Mouse (Mus musculus) stomach, embryonic 14.5 days (tissue): Measurements from ENCODE around the gene Usp40. TPM values are rescaled to one million over a fixed set of nuclear protein-coding genes. Genes with fewer than 3 reads are reported as not detected.

Source experiments
- ATAC-seq: fragments of 200-750 bp; cut with Nextera tagmentation; 2 replicates; pipeline ENCODE4 v1.8.0; 2017; ENCODE audit warnings: low read depth, moderate TSS enrichment; ENCODE audit not compliant: insufficient number of reproducible peaks, insufficient read depth, low FRiP score
- H3K27ac ChIP-seq: fragments of 300-500 bp; sonication (generic); 2 replicates; pipeline ENCODE4 v1.5.1; 2014; ENCODE audit warnings: mild to moderate bottlenecking, low read length, moderate library complexity, mixed read lengths
- H3K27me3 ChIP-seq: fragments of 300-500 bp; sonication (generic); 2 replicates; pipeline ENCODE4 v1.6.1; 2014; ENCODE audit warnings: low read length, control low read depth, mixed read lengths; ENCODE audit not compliant: control insufficient read depth, insufficient read depth
- H3K36me3 ChIP-seq: fragments of 300-500 bp; sonication (generic); 2 replicates; pipeline ENCODE4 v1.6.1; 2014; ENCODE audit warnings: mild to moderate bottlenecking, control low read depth, low read length, moderate library complexity, mixed read lengths; ENCODE audit not compliant: control insufficient read depth, insufficient read depth
- H3K4me1 ChIP-seq: fragments of 300-500 bp; sonication (generic); 2 replicates; pipeline ENCODE4 v1.6.1; 2014; ENCODE audit warnings: low read length, control low read depth, mixed read lengths; ENCODE audit not compliant: control insufficient read depth, insufficient read depth
- H3K4me2 ChIP-seq: fragments of 300-500 bp; sonication (generic); replicated peaks from 2 replicates; pipeline ENCODE4 v1.6.1; 2014; ENCODE audit warnings: low read depth, low read length, control low read depth
- H3K4me3 ChIP-seq: fragments of 300-500 bp; sonication (generic); 2 replicates; pipeline ENCODE4 v1.5.1; 2014; ENCODE audit warnings: low read depth, low read length, control low read depth
- H3K9ac ChIP-seq: fragments of 300-500 bp; sonication (generic); replicated peaks from 2 replicates; pipeline ENCODE4 v1.6.1; 2014; ENCODE audit warnings: low read depth, mild to moderate bottlenecking, control low read depth, low read length, moderate library complexity, mixed read lengths
- H3K9me3 ChIP-seq: fragments of 300-500 bp; sonication (generic); 2 replicates; pipeline ENCODE4 v1.6.1; 2016; ENCODE audit warnings: low read depth, low read length, control low read depth; ENCODE audit not compliant: control insufficient read depth
- WGBS: fragments of 180-500 bp; shearing (Covaris S2); extraction: QIAGEN DNeasy Blood & Tissue Kit; methylation state at CpG from one replicate; pipeline ENCODE4 v1.1.7; 2014; 5-methylcytosine and 5-hydroxymethylcytosine counted together
- polyA plus RNA-seq: library from polyadenylated mRNA; unstranded; fragments of >200 nt; fragmentation: Nextera tagmentation; extraction: Ambion mirVana; gene quantifications from 2 replicates; pipeline ENCODE4 v1.2.1, GENCODE M21; 2014

Gene Usp40
- polyA plus RNA-seq, 1 experiment from 2014 or later, result 43.9 TPM

DNA sequence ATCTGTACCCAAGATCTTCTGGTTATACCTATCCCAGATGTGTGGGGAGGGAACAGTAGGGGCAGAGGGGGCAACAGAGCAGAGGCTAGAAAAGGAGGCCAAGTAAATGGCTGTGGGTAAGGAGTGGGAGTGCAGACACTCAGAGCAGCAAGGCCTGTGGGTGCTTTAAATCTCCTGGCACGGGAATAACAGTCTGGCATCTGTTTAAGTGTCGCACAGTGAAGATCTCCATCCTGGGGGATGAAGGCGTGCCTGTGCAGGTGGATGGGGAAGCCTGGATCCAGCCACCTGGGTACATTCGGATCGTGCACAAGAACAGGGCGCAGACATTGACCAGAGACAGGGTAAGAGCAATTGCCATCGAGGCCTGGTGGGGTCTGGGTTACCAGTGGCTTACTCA, 72.3 kb downstream of the Usp40 start:
- H3K4me2 ChIP-seq, result no peak overlapping the region
- H3K9ac ChIP-seq, result no peak overlapping the region
- H3K4me3 ChIP-seq, result no peak overlapping the region
- H3K9me3 ChIP-seq, result no peaks in the 10 kb centered on the region
- 92% methylated on average over 7 of the region's 7 CpGs for WGBS
- H3K27me3 ChIP-seq, result no peaks in the 10 kb centered on the region
- no peak overlapping the region for H3K27ac ChIP-seq
- H3K4me1 ChIP-seq, result no peaks in the 10 kb centered on the region
- H3K36me3 ChIP-seq, result peaks cover 45% of the 10 kb centered on the region
- ATAC-seq, result no peak

DNA sequence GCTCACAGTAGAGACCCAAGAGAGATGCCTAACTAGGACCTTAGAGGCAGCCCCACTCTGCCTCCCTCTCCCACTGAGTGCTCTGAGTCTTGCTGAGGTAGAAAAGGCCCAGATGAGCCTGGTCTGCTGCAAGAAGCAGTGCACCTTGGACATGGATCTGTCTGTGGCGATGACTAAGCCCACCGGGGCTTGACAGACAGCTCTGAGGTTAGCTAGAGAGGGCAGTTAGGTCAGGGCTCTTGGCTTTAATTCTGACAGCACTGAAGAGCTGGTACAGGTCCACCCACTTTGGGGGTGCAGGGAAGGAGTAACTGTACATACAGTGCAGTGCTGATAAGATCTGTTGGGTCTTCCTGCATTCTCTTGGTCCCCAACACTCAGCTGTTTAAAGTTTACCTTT, 72.8 kb downstream of the Usp40 start:
- H3K36me3 ChIP-seq, result peaks cover 39% of the 10 kb centered on the region
- H3K27me3 ChIP-seq, result no peaks in the 10 kb centered on the region
- no peak overlapping the region for H3K27ac ChIP-seq

GRCm38 (mm10) chr1:87935095-87935494, 73.3 kb downstream of the Usp40 start:
- no peak overlapping the region for H3K4me3 ChIP-seq
- no peaks in the 10 kb centered on the region for H3K27me3 ChIP-seq
- H3K9ac ChIP-seq, result no peak overlapping the region
- H3K27ac ChIP-seq, result no peak overlapping the region
- WGBS, result 90% methylated on average over 9 of the region's 9 CpGs
- H3K36me3 ChIP-seq, result peaks cover 35% of the 10 kb centered on the region
- no peaks in the 10 kb centered on the region for H3K9me3 ChIP-seq
- no peak overlapping the region for H3K4me2 ChIP-seq
- no peak for ATAC-seq
- no peaks in the 10 kb centered on the region for H3K4me1 ChIP-seq

More for the DNA sequence above, 72.8 kb downstream of the Usp40 start:
- Histone ChIP-seq H3K4me2 (no peak overlapping the region), H3K4me1 (no peaks in the 10 kb centered on the region), H3K9me3 (no peaks in the 10 kb centered on the region), H3K4me3 (no peak overlapping the region), H3K9ac (no peak overlapping the region)
- 80% methylated on average over 2 of the region's 2 CpGs for WGBS
- ATAC-seq, result no peak

GRCm38 (mm10) chr1:87933051-87933450, 75.3 kb downstream of the Usp40 start:
- Histone ChIP-seq H3K9ac (no peak overlapping the region), H3K27me3 (no peaks in the 10 kb centered on the region), H3K9me3 (no peaks in the 10 kb centered on the region), H3K4me2 (no peak overlapping the region), H3K36me3 (peaks cover 24% of the 10 kb centered on the region), H3K27ac (no peak overlapping the region), H3K4me1 (no peaks in the 10 kb centered on the region), H3K4me3 (no peak overlapping the region)
- no peak for ATAC-seq
- 81% methylated on average over 5 of the region's 5 CpGs for WGBS

- Histone ChIP-seq H3K4me1 (no peaks in the 10 kb centered on the region), H3K9ac (no peak overlapping the region), H3K27me3 (no peaks in the 10 kb centered on the region), H3K36me3 (peaks cover 31% of the 10 kb centered on the region), H3K9me3 (no peaks in the 10 kb centered on the region), H3K27ac (no peak overlapping the region), H3K4me3 (no peak overlapping the region), H3K4me2 (no peak overlapping the region)
- no peak for ATAC-seq
- 66% methylated on average over 5 of the region's 5 CpGs for WGBS
Measured at GRCm38 (mm10) chr1:87929730-87930129, 78.6 kb downstream of the Usp40 start.

DNA sequence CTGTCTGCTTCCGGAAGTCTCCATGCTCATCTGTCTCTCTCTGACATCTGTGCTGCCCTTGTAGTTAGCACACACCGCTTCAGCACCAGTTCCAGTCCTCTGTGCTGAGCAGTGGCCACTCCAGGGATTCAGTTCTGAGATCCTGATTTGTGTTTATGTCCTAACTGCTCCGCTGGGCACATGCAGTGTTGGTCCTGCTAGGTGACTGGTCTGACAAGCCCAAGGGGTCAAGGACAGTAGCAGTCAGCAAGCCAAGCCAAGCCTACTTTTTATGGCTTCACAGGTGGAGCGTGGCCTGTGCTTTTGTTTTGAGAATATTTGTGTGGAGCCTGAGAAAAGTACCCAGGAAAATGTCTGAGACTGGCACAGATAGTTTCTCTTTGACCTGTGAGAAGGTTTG, 83.5 kb downstream of the Usp40 start:
- Histone ChIP-seq H3K4me1 (no peaks in the 10 kb centered on the region), H3K36me3 (peaks cover 39% of the 10 kb centered on the region), H3K27ac (no peak overlapping the region), H3K4me2 (no peak overlapping the region), H3K4me3 (no peak overlapping the region), H3K9ac (no peak overlapping the region), H3K27me3 (no peaks in the 10 kb centered on the region), H3K9me3 (no peaks in the 10 kb centered on the region)
- no peak for ATAC-seq
- 86% methylated on average over 4 of the region's 4 CpGs for WGBS

GRCm38 (mm10) chr1:87922666-87923065, 85.7 kb downstream of the Usp40 start:
- Histone ChIP-seq H3K9me3 (no peaks in the 10 kb centered on the region), H3K27ac (no peak overlapping the region), H3K4me1 (no peaks in the 10 kb centered on the region), H3K36me3 (peaks cover 46% of the 10 kb centered on the region), H3K4me3 (no peak overlapping the region), H3K27me3 (no peaks in the 10 kb centered on the region), H3K4me2 (no peak overlapping the region), H3K9ac (no peak overlapping the region)
- 41% methylated on average over 1 of the region's 1 CpGs for WGBS
- ATAC-seq, result no peak

DNA sequence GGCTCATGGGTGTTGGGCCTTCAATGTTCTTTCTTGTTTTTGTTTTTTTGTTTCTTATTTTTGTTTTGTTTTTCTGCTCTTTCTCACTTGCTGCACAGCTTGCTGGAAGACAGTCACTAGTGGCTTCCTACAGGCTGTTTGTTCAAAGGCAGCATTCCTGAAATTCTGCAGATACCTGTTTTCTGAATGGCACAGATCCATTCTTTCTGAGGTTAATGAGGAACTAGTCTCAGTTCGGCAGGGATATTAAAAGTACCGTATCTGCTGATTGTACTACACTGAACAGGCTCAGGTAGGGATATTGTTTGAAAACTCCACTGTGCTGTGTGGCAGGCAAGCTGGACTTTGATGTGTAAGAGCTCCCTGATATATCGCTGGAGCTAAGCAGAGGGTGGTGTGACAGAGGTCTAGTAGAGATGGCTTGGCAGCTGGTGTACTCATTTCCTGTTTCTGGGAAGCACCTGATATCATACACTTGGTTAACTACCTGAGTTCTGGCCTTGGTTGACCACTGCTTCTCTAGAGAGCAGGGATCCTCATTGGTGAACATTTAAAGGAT, 88.2 kb downstream of the Usp40 start:
- H3K27ac ChIP-seq, result no peak overlapping the region
- no peak overlapping the region for H3K9ac ChIP-seq
- no peaks in the 10 kb centered on the region for H3K27me3 ChIP-seq
- H3K4me2 ChIP-seq, result no peak overlapping the region
- H3K4me1 ChIP-seq, result no peaks in the 10 kb centered on the region
- no peak for ATAC-seq
- no peaks in the 10 kb centered on the region for H3K9me3 ChIP-seq
- H3K4me3 ChIP-seq, result no peak overlapping the region
- 55% methylated on average over 3 of the region's 3 CpGs for WGBS
- H3K36me3 ChIP-seq, result peaks cover 40% of the 10 kb centered on the region

GRCm38 (mm10) chr1:87918061-87918460, 90.3 kb downstream of the Usp40 start:
- Histone ChIP-seq H3K9ac (no peak overlapping the region), H3K4me3 (no peak overlapping the region), H3K36me3 (peaks cover 40% of the 10 kb centered on the region), H3K4me1 (peaks cover 4% of the 10 kb centered on the region; the same call in 1 of the 2 replicates), H3K4me2 (no peak overlapping the region), H3K27ac (no peak overlapping the region), H3K9me3 (no peaks in the 10 kb centered on the region), H3K27me3 (no peaks in the 10 kb centered on the region)
- WGBS, result 100% methylated on average over 2 of the region's 2 CpGs
- ATAC-seq, result no peak
